Mouse (Mus musculus) cerebral cortex, adult 2 months (tissue): ENCODE measurements around the gene Akap12.

Experiments used
- WGBS: fragments of 180-500 bp; shearing (Covaris S2); methylation state at CpG from one replicate; pipeline ENCODE4 v1.1.7; 2018; 5-methylcytosine and 5-hydroxymethylcytosine counted together

The Akap12 gene

GRCm38 (mm10) chr10:4282395-4282794 is 16.2 kb downstream of the Akap12 start:
- WGBS: 83% methylated on average over 4 of the region's 4 CpGs

GRCm38 (mm10) chr10:4284781-4285180 is 18.6 kb downstream of the Akap12 start:
- 87% methylated on average over 1 of the region's 1 CpGs for whole genome bisulfite sequencing

- 70% methylated on average over 8 of the region's 8 CpGs for WGBS
Measured at GRCm38 (mm10) chr10:4285752-4286151, 19.6 kb downstream of the Akap12 start.

GRCm38 (mm10) chr10:4289171-4289570 is 23.0 kb downstream of the Akap12 start:
- WGBS: 74% methylated on average over 5 of the region's 5 CpGs

GRCm38 (mm10) chr10:4289636-4290035 is 23.5 kb downstream of the Akap12 start:
- WGBS: 82% methylated on average over 3 of the region's 3 CpGs

- WGBS: 79% methylated on average over 3 of the region's 3 CpGs
Measured at GRCm38 (mm10) chr10:4290145-4290544, 24.0 kb downstream of the Akap12 start.

- 89% methylated on average over 6 of the region's 6 CpGs for WGBS
Measured at GRCm38 (mm10) chr10:4290561-4290960, 24.4 kb downstream of the Akap12 start.

GRCm38 (mm10) chr10:4293418-4293817 is 27.2 kb downstream of the Akap12 start:
- 56% methylated on average over 4 of the region's 4 CpGs for WGBS

GRCm38 (mm10) chr10:4303558-4303957 is 37.4 kb downstream of the Akap12 start:
- 83% methylated on average over 5 of the region's 5 CpGs for WGBS

GRCm38 (mm10) chr10:4323885-4324284 is 57.7 kb downstream of the Akap12 start:
- WGBS: 75% methylated on average over 8 of the region's 8 CpGs

- WGBS: 69% methylated on average over 5 of the region's 5 CpGs
Measured at GRCm38 (mm10) chr10:4325562-4325961, 59.4 kb downstream of the Akap12 start.

- 67% methylated on average over 1 of the region's 1 CpGs for WGBS
Measured at GRCm38 (mm10) chr10:4327716-4328115, 61.5 kb downstream of the Akap12 start.

- 87% methylated on average over 7 of the region's 7 CpGs for WGBS
Measured at GRCm38 (mm10) chr10:4332228-4332979, 66.2 kb downstream of the Akap12 start.

- WGBS: 9% methylated on average over 8 of the region's 8 CpGs
Measured at GRCm38 (mm10) chr10:4333319-4333718, 67.1 kb downstream of the Akap12 start.

- 8% methylated on average over 27 of the region's 27 CpGs for WGBS
Measured at GRCm38 (mm10) chr10:4334039-4334683, 68.0 kb downstream of the Akap12 start.

GRCm38 (mm10) chr10:4338863-4339461 is 72.8 kb downstream of the Akap12 start:
- WGBS: 57% methylated on average over 15 of the region's 15 CpGs

- 10% methylated on average over 2 of the region's 2 CpGs for WGBS
Measured at GRCm38 (mm10) chr10:4341430-4341829, 75.2 kb downstream of the Akap12 start.

GRCm38 (mm10) chr10:4346489-4347135 is 80.4 kb downstream of the Akap12 start:
- WGBS: 5% methylated on average over 28 of the region's 28 CpGs

- WGBS: 64% methylated on average over 4 of the region's 4 CpGs
Measured at GRCm38 (mm10) chr10:4347136-4347492, 80.9 kb downstream of the Akap12 start.

GRCm38 (mm10) chr10:4347591-4347990 is 81.4 kb downstream of the Akap12 start:
- WGBS: 96% methylated on average over 14 of the region's 14 CpGs

- 83% methylated on average over 38 of the region's 38 CpGs for WGBS
Measured at GRCm38 (mm10) chr10:4354371-4355260, 88.4 kb downstream of the Akap12 start.
